Mouse (Mus musculus): ENCODE results near the gene Fads3. TPM values are rescaled to one million over a fixed set of nuclear protein-coding genes. Genes with fewer than 3 reads are reported as not detected.

Gene Fads3
- total RNA-seq (2021), result 1 to 10 TPM; 8.7 to 9.1 TPM
- long read RNA-seq, experiment 1, transcript Fads3-201 (12 exons, 3,687 nt), result major isoform, 17 of 19 reads
- long read RNA-seq, experiment 1, partial matches to known transcripts, result 0 of 19 reads
- long read RNA-seq, experiment 1, other reads (novel, unspliced or antisense), result 2 of 19 reads
- long read RNA-seq, experiment 2, transcript Fads3-201 (12 exons, 3,687 nt), result major isoform, 13 of 14 reads
- long read RNA-seq, experiment 2, partial matches to known transcripts, result 0 of 14 reads
- long read RNA-seq, experiment 2, other reads (novel, unspliced or antisense), result 1 of 14 reads

- peak; percentile 82 for DNase-seq
Measured at GRCm38 (mm10) chr19:10041388-10042148, at the start of gene Fads3. TSS of gene Fads3 (plus strand) at chr19:10041569.

- DNase-seq, result no peak
Measured at GRCm38 (mm10) chr19:9992011-9992958, 49.1 kb upstream of the Fads3 start.

DNA sequence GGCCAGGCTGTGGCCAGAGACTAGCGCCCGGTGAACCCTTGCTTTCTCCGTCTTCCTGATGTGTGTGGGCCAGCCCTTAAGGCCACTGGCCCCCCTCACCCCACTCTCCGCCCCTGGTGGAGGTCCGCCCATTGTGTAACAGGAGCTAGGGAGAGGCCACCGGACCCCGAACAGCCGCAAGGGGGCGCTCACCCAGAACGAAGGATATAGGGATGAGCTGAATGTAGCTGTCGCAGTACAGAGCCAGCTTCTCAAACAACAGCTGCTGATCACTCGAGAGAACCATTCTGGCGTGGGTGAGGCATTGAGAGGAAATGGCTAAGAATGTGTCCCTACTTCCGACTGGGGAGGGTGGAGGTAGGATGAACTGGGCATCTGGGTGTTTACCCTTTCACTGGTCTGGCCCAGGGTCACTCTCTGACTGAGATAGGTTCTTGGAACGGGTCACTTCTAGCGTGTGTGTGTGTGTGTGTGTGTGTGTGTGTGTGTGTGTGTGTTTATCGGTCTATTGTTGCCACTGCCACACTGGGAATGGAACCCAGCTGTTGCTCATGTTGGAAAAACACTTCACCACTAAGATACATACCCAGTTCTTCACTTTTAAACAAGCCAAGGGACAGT lies 48.2 kb upstream of the Fads3 start:
- DNase-seq, result peak; percentile 98

DNA sequence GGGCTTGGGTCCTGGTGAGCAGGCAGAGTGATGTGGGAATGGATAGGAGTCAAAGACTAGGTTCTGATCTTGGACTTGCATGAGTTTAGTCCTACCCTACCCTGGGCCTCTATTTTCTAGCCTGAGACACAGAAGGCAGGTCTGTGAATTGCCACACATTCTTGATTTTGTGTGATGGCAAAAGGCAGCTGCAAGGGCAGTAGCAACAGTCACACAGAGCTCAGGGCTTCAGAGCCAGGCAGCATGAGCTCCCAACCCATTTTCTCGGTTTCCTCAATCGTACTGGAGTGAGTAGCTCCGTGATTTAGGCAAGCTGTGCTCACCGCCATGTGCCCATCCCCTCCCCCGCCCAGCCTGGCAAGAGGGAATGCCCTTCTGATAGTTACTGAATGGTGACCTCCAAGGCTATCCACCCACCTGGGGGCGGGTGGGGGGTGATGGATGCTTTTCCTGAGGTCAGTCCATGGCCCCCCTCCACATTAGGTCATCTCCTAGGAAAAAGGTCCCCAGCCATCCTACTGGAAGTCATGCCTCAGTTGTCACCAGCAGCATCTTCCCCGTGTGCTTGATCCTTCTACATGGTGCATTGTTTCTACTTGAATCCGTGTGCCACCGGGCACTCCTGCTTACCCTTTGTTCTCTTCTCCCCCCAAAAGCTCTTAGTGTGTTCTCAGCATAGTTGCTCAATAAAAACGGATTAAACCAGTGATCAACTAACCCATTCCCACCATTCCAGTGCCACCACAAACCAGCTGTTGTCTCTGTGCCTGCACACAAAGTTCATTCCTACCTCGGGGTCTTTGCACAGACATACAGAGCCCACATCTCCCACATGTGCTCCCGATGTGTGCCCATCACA lies 43.9 kb upstream of the Fads3 start:
- DNase-seq, result no peak

DNA sequence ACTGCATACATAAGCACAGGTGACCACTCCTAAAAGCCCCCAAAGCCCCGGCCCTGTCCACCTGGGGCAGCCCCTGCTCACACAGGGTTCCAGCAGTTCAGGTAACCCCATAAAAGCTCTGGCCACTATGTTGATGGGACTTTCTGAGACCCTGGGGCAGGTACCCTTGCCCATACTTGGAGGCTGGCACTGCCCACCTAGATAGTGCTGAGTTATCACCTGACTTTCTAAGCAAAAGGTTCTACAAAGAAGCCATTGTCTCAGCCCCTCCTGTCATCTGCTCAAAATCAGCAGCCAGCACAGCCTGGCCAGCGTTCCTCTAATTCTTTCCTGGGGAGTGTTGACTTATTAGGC lies 43.3 kb upstream of the Fads3 start:
- no peak for DNase-seq

DNA sequence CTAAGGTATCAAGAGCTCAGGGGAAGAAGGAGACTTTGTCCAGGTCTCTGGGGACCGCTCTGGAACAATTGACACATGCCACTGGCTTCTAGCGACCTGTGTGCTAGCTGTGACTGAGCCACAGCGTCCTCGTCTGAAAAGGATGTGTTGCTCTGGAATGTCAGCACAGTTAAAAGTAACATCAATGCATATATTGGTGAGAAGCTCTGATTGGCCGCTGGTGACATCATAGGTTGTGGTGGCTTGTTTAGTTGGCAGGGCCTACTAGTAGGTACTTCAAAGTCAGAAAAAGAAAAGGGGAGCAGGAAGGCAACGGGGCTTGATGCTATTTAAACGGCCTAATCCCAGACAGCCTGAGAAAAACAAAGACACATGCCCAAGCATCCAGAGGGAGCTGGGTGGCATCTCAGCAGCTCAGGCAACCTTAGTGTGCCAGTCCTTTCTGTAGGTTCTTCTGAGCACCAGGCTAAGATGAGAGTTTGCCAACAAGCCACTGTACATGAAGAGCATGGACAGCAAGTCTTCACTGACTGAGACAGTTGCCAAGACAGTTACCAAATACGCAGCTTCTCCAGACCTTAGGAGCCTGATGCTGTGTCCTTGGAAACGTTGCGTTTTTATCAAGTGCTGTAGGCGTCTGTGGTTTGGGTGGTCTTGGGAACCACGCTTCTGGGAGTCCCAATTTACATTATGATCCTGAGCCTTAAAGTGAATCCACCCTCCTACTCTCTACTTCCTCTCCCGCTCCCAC lies 42.5 kb upstream of the Fads3 start:
- DNase-seq, result no peak

GRCm38 (mm10) chr19:10000330-10000729 lies 41.0 kb upstream of the Fads3 start:
- no peak for DNase-seq

- no peak for DNase-seq
Measured at GRCm38 (mm10) chr19:10001206-10001969, 40.0 kb upstream of the Fads3 start, which contains the start of the genes Best1 and Rab3il1. TSS of gene Best1 (minus strand) at chr19:10001633. TSS of gene Rab3il1 (plus strand) at chr19:10001669.

GRCm38 (mm10) chr19:10003696-10004095 lies 37.7 kb upstream of the Fads3 start:
- no peak for DNase-seq

DNA sequence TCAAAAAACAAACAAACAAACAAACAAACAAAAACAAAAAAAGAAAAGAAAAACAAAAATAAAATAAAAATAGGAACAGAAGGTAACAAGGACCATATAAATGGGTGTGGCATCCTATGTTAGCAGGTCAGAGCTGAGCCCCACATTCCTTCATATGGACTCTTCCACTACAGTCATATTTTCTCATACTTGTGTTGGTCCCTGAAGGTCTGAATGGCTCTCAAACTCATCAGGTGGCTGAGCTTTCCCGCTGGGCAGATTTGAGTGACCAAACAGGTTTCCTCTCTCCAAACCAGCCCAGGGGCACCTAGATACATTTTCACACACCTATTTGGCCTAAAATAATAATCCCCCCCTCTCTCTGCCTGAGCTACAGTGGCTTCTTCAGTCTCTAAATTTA lies 30.0 kb upstream of the Fads3 start:
- no peak for DNase-seq

DNA sequence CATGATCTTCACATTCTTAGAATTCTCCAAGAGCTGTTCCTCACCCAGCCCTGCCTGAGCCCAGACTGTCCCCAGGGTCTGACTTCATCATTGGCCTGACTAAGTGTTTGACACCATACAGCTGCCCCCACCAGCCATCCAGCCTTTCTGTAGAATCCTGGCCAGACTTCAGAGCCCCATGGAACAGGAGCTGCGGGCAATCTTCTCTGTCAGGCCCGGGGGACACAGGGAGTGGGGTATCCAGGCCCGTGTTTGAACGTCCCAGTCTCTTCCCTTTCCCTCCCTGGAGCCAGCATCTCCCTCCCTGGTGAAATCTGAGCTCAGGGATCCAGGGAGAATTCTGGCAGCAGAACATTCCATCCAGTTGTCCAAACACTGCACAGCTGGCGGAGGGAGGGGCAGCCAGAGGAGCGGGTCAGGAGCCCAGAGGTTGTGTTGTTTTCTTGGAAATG lies 28.5 kb upstream of the Fads3 start:
- DNase-seq, result peak; percentile 63

DNA sequence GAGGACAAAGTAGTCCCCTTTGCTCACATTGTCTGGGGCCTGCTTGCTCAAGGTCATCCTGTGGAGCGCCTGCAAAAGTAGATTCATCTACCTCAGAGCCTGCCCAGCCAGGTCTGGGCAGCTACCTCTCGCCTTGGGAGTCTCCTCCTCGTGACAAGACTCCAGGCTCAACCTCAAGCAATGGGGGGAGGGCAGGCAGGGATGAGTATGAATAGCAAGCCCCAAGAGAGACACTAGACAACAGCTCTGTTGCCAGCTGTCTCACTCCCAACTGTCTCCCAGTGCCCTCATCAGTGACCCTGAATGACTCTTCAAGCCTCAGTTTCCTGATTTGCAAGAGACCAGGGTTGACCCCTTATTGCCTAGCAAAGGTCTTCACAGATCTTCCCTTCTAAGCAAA lies 28.0 kb upstream of the Fads3 start:
- peak; percentile 47 for DNase-seq

DNA sequence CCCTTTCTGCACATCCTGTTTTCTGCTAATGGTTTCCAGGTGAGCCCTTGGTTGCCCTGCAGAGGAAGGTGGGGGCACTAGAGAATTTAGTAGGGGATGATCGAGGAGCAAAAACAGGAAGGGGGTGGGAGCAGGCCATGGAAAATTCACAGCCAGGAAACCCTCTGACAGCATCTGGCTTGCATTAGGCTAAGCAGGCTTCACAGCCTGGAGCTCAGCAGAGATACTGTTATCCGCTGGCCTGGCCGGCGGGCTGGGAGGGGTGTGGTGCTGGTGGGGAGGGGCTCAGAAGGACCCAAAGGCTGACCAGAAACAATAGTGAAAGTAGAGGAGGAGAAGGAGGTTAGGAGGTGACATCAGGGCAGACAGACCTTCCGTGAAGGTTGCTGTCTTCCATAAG lies 27.5 kb upstream of the Fads3 start:
- DNase-seq, result peak; percentile 49

DNA sequence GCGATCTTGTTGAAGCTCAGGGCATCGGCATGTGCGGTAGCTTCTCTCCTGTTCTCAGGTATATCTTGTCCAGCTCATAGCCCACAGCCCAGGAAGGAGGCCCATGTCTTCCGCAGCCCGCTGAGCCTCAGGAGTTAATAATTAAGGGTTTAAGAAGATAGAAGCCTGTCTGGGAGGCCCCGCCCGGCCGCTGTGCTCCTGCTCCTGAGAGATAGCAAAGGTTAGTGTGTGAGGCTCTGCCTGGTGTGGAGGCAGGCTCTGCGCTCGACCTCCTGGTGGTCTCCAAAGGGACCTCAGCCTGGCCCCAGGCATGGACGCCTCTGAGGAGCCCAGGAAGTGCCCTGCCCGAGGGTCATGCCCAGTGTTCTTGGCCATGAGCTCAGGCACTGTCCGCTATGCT lies 26.5 kb upstream of the Fads3 start:
- DNase-seq, result no peak

GRCm38 (mm10) chr19:10015442-10015841 lies 25.9 kb upstream of the Fads3 start:
- DNase-seq, result no peak

DNA sequence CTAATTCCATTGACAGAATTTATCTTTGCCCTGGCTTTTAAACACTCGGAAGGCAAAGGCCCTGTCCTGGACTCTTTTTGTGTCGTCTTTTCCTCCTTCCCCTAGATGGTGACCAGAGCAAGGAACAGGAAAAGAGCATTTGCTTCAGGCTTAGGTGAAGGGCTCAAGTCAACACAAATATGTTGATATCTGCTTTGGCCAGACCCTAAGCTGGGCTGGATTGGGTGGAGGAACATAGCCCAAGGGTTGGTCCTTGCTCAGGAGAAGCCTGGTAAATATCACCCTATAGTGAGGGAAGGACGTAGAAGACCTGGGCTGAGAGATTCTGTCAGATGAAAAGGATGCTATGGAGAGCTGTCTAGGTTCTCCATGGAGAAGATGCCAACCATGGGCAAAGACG lies 25.2 kb upstream of the Fads3 start:
- no peak for DNase-seq

- DNase-seq, result peak; percentile 93
Measured at GRCm38 (mm10) chr19:10017637-10018526, 23.5 kb upstream of the Fads3 start.

DNA sequence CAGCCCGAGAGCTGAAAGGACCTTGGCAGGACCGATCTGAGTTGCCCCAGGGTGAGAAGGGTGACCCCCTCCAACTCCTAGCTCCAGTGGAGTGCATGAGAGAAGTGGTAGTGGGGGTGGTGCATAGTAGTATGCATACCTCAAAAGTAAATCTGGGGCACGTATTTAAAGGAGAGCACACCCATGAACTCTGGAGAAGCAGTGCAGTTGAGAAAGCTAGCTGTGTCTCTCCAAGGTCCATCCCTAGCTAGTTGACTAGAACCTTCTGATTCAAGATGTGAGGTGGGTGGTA lies 22.9 kb upstream of the Fads3 start:
- DNase-seq, result no peak

Data from gastrocnemius, postnatal 10 days (tissue).